Mouse (Mus musculus): ENCODE results near the gene Tdp1. TPM values are rescaled to one million over a fixed set of nuclear protein-coding genes. Genes with fewer than 3 reads are reported as not detected.

The Tdp1 gene
- total and polyA plus RNA-seq, 2 experiments, result 3.7 to 4.6 TPM

DNA sequence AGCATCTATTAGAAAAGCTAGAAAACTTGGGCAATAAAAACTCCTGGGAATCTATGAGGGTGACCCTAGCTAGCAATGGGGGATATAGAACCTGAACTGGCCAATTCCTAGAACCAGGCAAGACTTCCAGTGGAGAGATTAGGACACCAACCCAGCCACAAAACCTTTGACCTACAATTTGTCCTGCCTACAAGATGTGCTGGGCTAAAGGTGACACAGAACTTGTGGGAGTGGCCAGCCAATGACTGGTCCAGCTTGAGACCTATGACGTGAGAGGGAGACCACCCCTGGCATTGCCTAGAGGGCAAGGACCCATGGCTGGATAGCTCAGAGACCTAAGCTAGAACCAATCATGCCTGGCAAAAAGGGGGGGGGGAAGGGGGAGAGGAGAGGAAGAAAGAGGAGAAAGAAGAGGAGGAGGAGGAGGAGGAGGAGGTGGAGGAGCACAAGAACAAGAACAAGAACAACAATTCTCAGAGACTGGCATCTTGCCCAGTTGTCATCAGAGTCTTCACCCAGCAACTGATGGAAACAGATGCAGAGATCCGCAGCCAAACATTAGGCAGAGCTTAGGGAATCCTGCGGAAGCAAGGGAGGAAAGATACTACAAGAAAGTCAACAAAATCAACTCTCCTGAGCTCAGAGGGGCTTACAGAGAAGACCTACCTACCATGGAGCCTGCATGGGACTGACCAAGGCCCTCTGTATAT is 24.8 kb upstream of the Tdp1 start:
- TF ChIP-seq POLR2A (IDR thresholded peaks at IDR 0.05; ENCODE audit: extremely low read depth, insufficient read depth, low read length), result no peak
- Histone ChIP-seq H3K36me3 (ENCODE audit: control insufficient read depth, insufficient read depth, low read length) (no peaks in the 10 kb centered on the region), H3K4me3 (ENCODE audit: insufficient read depth, low read depth, low read length) (no peak overlapping the region), H3K9ac (ENCODE audit: low read depth, low read length) (no peak overlapping the region), H3K4me1 (ENCODE audit: control insufficient read depth, insufficient read depth, low read length) (peaks cover 18% of the 10 kb centered on the region), H3K27ac (replicated peaks; ENCODE audit: insufficient read depth, low read depth, low read length) (peak overlapping the region; percentile 27; the same call in 1 of the 2 replicates), H3K79me2 (ENCODE audit: control insufficient read depth, insufficient read depth, low read length) (no peaks in the 10 kb centered on the region), H3K27me3 (ENCODE audit: control insufficient read depth, insufficient read depth, low read length) (no peaks in the 10 kb centered on the region)
- peak; percentile 64 for DNase-seq (ENCODE audit: extremely low read depth, low read depth, low spot score)
- WGBS, result 62% methylated on average over 3 of the region's 3 CpGs

DNA sequence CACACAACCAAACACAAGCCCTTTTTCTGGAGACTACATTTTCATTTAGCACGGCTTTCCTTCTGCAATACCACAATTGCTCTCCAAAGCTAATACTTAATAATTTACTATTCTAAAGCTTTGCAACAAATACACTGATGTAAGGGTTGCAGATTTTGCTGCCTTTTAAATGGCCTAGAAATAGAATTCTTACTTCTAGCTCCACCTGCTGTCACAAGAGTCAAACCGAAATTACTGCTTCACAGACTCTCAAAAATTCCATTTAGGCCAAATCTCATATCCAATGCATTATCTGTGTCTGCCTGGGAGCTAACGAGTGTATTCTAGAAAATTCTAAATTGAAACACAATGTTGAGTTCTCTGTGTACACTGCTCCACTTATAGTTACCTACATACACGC is 23.3 kb upstream of the Tdp1 start:
- H3K36me3 ChIP-seq (ENCODE audit: control insufficient read depth, insufficient read depth, low read length), result no peaks in the 10 kb centered on the region
- H3K4me3 ChIP-seq (ENCODE audit: insufficient read depth, low read depth, low read length), result no peak overlapping the region
- DNase-seq (ENCODE audit: extremely low read depth, low read depth, low spot score), result peak; percentile 33
- TF ChIP-seq CTCF (IDR thresholded peaks at IDR 0.05; ENCODE audit: low read depth, low read length), result peak; percentile 24; the same call in 1 of the 2 replicates
- no peak for TF ChIP-seq POLR2A (IDR thresholded peaks at IDR 0.05; ENCODE audit: extremely low read depth, insufficient read depth, low read length)
- peaks cover 18% of the 10 kb centered on the region for H3K4me1 ChIP-seq (ENCODE audit: control insufficient read depth, insufficient read depth, low read length)
- H3K27ac ChIP-seq (replicated peaks; ENCODE audit: insufficient read depth, low read depth, low read length), result no peak overlapping the region; the same call in 1 of the 2 replicates
- H3K27me3 ChIP-seq (ENCODE audit: control insufficient read depth, insufficient read depth, low read length), result no peaks in the 10 kb centered on the region
- 40% methylated on average over 4 of the region's 4 CpGs for WGBS
- no peaks in the 10 kb centered on the region for H3K79me2 ChIP-seq (ENCODE audit: control insufficient read depth, insufficient read depth, low read length)
- H3K9ac ChIP-seq (ENCODE audit: low read depth, low read length), result peak overlapping the region; percentile 4; the same call in 1 of the 2 replicates

DNA sequence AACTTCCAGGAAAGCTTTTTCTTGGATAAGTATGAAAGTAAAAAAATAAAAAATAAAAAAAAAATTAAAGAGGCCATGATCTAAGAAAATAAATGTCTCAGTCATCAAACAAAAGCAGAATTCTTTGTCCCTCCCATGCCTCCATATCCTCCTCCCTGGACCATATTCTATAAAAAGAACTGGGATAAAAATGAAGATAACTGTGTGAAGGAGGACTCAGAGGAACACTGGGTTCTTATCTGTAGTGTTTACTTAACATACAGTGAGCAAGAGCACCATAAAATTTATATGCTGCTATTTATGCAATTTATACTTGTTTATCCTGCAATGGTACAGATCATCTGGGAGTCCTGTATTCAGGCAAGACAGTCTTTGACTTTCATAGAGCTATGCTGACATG is 19.7 kb upstream of the Tdp1 start:
- no peak overlapping the region for H3K4me3 ChIP-seq (ENCODE audit: insufficient read depth, low read depth, low read length)
- no peak for DNase-seq (ENCODE audit: extremely low read depth, low read depth, low spot score)
- no peaks in the 10 kb centered on the region for H3K79me2 ChIP-seq (ENCODE audit: control insufficient read depth, insufficient read depth, low read length)

DNA sequence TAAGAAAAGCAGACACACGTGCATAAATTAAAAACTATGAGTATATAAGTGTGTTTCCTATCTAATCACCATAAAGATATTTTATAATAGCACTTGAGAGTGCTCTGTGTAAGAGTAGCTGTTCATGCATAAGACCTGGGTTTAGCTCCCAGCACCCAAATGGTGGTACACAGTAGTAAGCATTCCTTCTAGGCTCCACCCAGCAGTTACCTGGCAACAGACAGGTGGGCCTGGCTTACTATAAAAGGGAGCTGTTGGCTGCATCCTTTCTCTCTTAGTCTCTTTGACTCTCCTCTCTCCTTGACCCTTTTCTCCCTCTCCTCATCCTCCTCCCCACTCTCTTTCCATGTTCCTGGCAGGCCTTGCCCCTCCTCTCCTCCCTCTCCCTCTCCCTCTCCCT is 15.5 kb upstream of the Tdp1 start:
- H3K9ac ChIP-seq (ENCODE audit: low read depth, low read length), result no peak overlapping the region
- H3K27ac ChIP-seq (replicated peaks; ENCODE audit: insufficient read depth, low read depth, low read length), result no peak overlapping the region
- no peaks in the 10 kb centered on the region for H3K36me3 ChIP-seq (ENCODE audit: control insufficient read depth, insufficient read depth, low read length)
- no peaks in the 10 kb centered on the region for H3K4me1 ChIP-seq (ENCODE audit: control insufficient read depth, insufficient read depth, low read length)
- DNase-seq (ENCODE audit: extremely low read depth, low read depth, low spot score), result no peak
- no peak overlapping the region for H3K4me3 ChIP-seq (ENCODE audit: insufficient read depth, low read depth, low read length)
- no peaks in the 10 kb centered on the region for H3K79me2 ChIP-seq (ENCODE audit: control insufficient read depth, insufficient read depth, low read length)
- 94% methylated on average over 1 of the region's 1 CpGs for WGBS
- no peaks in the 10 kb centered on the region for H3K27me3 ChIP-seq (ENCODE audit: control insufficient read depth, insufficient read depth, low read length)
- TF ChIP-seq CTCF (IDR thresholded peaks at IDR 0.05; ENCODE audit: low read depth, low read length), result no peak
- no peak for TF ChIP-seq POLR2A (IDR thresholded peaks at IDR 0.05; ENCODE audit: extremely low read depth, insufficient read depth, low read length)

More for the DNA sequence above, 19.7 kb upstream of the Tdp1 start:
- Histone ChIP-seq H3K4me1 (ENCODE audit: control insufficient read depth, insufficient read depth, low read length) (peaks cover 11% of the 10 kb centered on the region), H3K27me3 (ENCODE audit: control insufficient read depth, insufficient read depth, low read length) (no peaks in the 10 kb centered on the region), H3K9ac (ENCODE audit: low read depth, low read length) (no peak overlapping the region), H3K36me3 (ENCODE audit: control insufficient read depth, insufficient read depth, low read length) (no peaks in the 10 kb centered on the region), H3K27ac (replicated peaks; ENCODE audit: insufficient read depth, low read depth, low read length) (no peak overlapping the region)
- no peak for TF ChIP-seq CTCF (IDR thresholded peaks at IDR 0.05; ENCODE audit: low read depth, low read length)

DNA sequence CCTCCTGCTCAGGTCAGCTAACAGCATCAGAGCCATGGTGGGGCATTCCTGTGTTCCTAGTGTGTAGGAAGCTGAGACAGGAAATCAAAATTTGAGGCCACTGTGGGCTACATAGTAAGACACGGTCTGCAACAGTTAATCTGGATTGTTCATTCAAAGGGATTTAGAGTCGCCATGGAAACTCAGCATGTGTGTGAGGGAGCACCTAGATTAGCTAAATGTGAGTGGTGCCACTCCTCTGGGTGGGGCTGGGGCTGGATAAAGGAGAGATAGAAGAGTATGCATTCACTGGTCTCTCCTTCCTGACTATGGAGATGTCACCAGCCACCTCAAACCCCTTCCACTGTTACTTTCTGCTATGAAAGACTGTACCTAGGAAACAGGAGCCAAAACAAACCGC is 10.9 kb upstream of the Tdp1 start:
- H3K27me3 ChIP-seq (ENCODE audit: control insufficient read depth, insufficient read depth, low read length), result no peaks in the 10 kb centered on the region
- H3K36me3 ChIP-seq (ENCODE audit: control insufficient read depth, insufficient read depth, low read length), result no peaks in the 10 kb centered on the region
- no peak overlapping the region for H3K27ac ChIP-seq (replicated peaks; ENCODE audit: insufficient read depth, low read depth, low read length)
- WGBS, result 87% methylated on average over 3 of the region's 3 CpGs
- H3K4me1 ChIP-seq (ENCODE audit: control insufficient read depth, insufficient read depth, low read length), result no peaks in the 10 kb centered on the region
- H3K9ac ChIP-seq (ENCODE audit: low read depth, low read length), result no peak overlapping the region
- no peak overlapping the region for H3K4me3 ChIP-seq (ENCODE audit: insufficient read depth, low read depth, low read length)
- no peak for TF ChIP-seq POLR2A (IDR thresholded peaks at IDR 0.05; ENCODE audit: extremely low read depth, insufficient read depth, low read length)
- TF ChIP-seq CTCF (IDR thresholded peaks at IDR 0.05; ENCODE audit: low read depth, low read length), result no peak
- DNase-seq (ENCODE audit: extremely low read depth, low read depth, low spot score), result no peak
- no peaks in the 10 kb centered on the region for H3K79me2 ChIP-seq (ENCODE audit: control insufficient read depth, insufficient read depth, low read length)

DNA sequence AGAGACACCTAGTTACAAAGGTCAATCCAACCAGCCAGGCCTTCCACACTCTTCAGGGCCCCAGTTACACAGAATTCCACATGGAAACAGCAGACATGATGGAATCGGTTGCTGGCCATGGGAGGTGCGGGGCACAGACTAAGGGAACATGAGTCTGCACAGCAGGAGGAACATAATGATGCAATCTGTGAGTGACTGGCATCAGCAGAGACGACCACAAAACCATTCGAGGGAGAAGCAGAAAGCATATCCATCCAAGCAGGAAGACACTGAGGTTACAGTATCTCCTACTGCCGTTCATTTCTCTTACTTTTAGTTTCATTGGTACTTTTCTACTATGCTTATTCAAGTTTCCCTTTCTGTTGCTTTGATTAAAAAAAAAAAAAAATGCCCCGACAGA is 9.7 kb upstream of the Tdp1 start:
- Histone ChIP-seq H3K27me3 (ENCODE audit: control insufficient read depth, insufficient read depth, low read length) (no peaks in the 10 kb centered on the region), H3K79me2 (ENCODE audit: control insufficient read depth, insufficient read depth, low read length) (no peaks in the 10 kb centered on the region), H3K4me1 (ENCODE audit: control insufficient read depth, insufficient read depth, low read length) (no peaks in the 10 kb centered on the region), H3K9ac (ENCODE audit: low read depth, low read length) (no peak overlapping the region), H3K27ac (replicated peaks; ENCODE audit: insufficient read depth, low read depth, low read length) (no peak overlapping the region), H3K36me3 (ENCODE audit: control insufficient read depth, insufficient read depth, low read length) (no peaks in the 10 kb centered on the region), H3K4me3 (ENCODE audit: insufficient read depth, low read depth, low read length) (no peak overlapping the region)
- no peak for DNase-seq (ENCODE audit: extremely low read depth, low read depth, low spot score)
- TF ChIP-seq POLR2A (IDR thresholded peaks at IDR 0.05; ENCODE audit: extremely low read depth, insufficient read depth, low read length), result no peak
- no peak for TF ChIP-seq CTCF (IDR thresholded peaks at IDR 0.05; ENCODE audit: low read depth, low read length)
- 81% methylated on average over 6 of the region's 6 CpGs for WGBS
